Mouse (Mus musculus) urinary bladder, postnatal 14 days (tissue): Measurements from ENCODE around the gene Csrnp2.

Source experiments
- DNase-seq: peaks from one replicate; pipeline ENCODE4 v3.0.0; 2021; ENCODE audit warnings: low spot score

Csrnp2 gene

GRCm38 (mm10) chr15:100473926-100474503 is 21.3 kb downstream of the Csrnp2 start:
- no peak for DNase-seq

- DNase-seq: no peak
Observed at GRCm38 (mm10) chr15:100470037-100470436, 25.3 kb downstream of the Csrnp2 start.

- DNase-seq: no peak
Observed at GRCm38 (mm10) chr15:100469189-100469545, 26.1 kb downstream of the Csrnp2 start.

DNA sequence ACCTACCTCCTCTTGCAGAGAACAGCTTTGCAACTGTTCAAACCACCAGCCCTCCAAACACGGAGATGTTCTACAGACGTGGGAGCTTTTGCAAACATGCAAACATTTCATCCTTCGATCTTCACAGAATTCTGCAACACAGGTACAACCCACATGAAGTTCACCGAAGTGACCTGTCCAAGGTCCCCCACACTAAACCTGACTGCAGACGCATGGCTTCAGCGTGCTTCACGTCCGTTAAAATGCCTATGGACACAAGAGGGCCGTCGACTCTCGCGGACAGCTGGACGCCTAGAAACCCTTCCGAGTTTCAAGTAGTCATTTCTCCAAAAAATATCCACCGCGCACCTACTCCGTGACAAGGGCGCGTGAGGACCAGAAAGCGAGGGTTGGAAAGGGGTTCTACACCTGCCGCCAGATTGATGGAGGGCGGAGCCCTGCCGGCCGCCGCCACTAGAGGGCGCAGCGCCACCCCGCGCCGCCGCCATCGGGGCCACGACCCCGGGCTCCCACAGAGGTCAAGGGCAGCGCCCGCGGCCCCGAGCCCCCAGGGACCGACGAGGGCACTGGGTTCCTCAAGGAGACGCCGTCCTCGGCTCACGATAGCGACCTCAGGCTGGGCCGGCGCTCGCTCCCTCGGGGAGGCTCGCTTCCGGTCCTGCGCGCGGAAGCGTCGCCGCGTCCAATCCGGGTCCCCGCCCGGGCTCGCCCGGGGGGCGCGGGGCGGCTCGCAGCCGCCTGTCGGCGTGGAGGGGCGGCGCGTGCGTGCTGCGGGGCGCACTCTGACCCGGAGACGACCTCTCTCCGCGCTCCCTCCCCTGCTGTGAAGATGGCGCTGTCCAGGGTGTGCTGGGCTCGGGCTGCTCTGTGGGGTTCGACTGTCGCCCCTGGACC is 26.7 kb downstream of the Csrnp2 start, which contains the start of gene Letmd1:
Letmd1 (plus strand) TSS at position 729 of the 894 bp plus-strand sequence.
- DNase-seq: peak; percentile 84

- DNase-seq: no peak
Observed at GRCm38 (mm10) chr15:100467738-100468137, 27.6 kb downstream of the Csrnp2 start.

- no peak for DNase-seq
Observed at GRCm38 (mm10) chr15:100465432-100465831, 29.9 kb downstream of the Csrnp2 start.

DNA sequence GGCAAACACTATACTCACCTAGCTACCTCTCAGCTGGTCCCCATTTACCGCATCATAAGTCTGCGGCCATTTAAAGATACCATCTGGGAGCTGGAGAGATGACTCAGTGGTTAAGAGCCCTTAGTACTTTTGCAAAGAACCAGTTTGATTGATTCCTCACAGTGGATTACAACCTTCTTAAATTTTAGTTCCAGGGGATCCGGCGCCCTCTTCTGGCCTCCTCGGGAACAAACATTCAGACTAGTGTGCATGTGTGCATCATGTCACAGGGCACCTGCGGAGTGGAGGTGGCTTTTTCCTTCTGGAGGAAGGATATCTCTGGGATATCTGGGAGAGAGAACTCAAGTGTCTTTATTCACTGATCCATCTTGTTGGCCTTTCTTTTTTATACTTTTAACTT is 31.6 kb downstream of the Csrnp2 start:
- DNase-seq: peak; percentile 71

- DNase-seq: no peak
Observed at GRCm38 (mm10) chr15:100462086-100462485, 33.2 kb downstream of the Csrnp2 start.

GRCm38 (mm10) chr15:100461646-100462045 is 33.6 kb downstream of the Csrnp2 start:
- no peak for DNase-seq

DNA sequence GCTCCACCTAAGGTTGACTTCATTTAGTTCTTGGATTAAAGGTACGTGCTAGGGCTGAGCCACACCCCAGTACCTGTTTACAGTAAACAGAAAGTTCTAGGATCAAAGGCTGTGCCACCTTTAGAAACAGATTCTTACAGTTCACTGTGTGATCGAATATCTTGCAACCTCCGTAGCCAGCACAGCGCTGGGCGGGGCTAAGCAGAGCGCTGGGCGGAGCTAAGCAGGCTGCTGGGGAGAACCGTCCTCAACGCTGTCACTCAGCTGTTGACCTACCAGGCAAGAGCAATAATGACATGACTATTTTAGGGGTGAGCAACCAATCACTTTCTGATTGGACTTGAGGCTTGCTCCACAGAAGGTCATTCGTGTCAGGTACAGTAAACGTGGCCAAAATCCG is 34.3 kb downstream of the Csrnp2 start:
- DNase-seq: peak; percentile 33

DNA sequence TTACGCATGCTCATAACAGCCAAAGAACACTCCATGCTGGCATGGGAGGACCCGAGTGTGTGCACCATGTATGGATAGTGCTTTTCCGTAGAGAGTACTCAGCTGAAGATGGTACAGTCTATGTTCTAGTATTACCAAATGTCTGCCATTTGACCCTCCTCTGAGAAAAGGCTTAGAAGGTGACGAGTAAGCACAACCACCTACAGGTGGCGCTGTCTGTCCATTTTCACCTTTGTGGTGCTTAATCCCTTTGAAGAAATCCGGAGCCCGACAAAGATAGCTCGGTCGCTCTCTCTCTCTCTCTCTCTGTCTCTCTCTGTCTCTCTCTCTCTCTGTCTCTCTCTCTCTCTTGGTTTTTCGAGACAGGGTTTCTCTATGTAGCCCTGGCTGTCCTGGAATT is 37.2 kb downstream of the Csrnp2 start:
- peak; percentile 70 for DNase-seq

GRCm38 (mm10) chr15:100457340-100457739 is 37.9 kb downstream of the Csrnp2 start:
- peak; percentile 72 for DNase-seq

GRCm38 (mm10) chr15:100456356-100456991 is 38.8 kb downstream of the Csrnp2 start:
- no peak for DNase-seq

- DNase-seq: no peak
Observed at GRCm38 (mm10) chr15:100452486-100452885, 42.8 kb downstream of the Csrnp2 start.

DNA sequence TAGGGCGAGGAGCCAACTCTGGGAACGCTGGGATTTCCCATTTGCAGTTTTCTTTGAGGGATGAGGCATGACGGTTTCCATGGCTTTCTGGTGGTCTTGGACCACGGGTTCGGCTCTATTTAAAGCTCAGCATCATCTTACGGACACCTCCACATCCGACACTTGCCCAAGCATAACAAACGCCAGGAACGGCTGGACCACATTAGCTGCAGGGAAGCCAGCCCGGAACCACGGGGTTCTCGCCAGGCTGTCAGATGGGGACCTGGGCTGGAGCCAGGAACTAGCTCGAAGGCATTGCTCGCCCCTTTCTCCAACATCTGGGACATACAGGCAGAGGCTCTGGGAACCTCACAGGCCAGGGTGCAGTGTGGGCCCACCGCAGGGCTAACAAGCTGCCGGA is 44.0 kb downstream of the Csrnp2 start:
- DNase-seq: peak; percentile 32

DNA sequence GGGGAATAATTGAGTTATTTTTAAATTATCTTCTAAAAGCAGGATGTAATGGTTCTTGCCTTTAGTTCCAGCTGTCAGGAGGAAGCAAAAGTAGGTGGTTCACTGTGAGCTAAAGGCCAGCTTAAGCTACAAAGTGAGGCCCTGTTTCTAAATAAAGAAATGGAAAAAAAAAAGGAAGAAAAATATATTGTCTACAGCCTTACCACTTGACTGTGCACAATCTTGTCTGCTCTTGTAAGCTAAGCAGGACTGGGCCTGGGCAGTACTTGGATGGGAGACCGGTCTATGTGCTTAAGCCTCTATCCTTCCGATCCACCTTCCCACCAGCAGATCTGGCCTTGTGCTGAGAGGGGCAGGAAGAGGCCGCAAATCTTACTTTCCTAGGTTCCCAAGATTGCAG is 45.8 kb downstream of the Csrnp2 start:
- DNase-seq: no peak

DNA sequence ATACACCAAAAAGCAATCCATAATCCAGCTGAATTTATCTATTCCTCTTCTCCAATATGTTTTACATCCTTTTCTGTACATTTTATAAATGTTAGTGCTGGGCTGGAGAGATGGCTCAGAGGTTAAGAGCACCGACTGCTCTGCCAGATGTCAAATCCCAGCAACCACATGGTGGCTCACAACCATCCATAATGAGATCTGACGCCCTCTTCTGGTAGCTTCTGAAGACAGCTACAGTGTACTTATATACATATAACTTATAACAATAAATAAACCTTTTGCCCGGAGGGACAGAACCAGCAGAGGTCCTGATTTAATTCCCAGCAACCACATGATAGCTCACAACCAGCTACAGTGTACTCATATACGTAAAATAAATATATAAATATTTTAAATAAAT is 46.7 kb downstream of the Csrnp2 start:
- no peak for DNase-seq

DNA sequence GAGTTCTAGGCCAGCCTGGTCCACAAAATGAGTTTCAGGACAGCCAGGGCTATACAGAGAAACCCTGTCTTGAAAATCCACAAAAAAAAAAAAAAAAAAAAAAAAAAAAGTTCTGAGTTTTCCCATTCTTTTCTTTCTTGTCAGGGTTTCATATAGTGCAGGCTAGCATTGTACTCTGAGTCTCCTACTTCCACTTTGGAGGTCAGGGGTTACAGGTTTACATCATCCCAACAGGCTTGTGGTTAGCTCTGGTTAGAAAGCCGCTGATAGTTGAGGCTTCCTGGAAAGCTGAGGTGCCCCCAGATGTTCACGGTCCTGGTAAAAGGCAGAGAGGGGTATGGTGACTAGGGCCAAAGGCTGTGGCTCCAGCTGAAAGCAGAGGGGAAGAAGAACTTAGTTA is 48.4 kb downstream of the Csrnp2 start:
- DNase-seq: no peak

- DNase-seq: peak; percentile 88
Observed at GRCm38 (mm10) chr15:100443126-100443922, 52.0 kb downstream of the Csrnp2 start.

DNA sequence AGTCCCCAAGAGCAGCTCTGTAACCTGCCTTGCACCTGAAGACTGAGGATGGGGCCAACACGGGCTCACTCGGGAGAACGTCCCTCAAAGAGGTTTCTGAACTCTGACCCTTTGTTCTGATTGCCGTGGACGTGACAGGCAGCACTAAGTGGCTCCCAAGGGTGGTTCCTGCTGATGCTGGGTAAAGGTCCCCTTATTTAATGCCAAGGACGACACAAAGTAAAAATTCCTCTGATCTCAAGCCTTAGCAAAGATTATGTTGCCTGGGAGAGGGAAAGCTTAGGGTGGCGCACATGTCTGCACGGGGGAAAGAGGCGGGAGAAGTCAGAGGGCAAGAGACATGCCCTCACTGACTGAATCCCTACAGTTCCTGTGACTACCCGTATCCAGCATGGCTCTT is 58.8 kb downstream of the Csrnp2 start:
- no peak for DNase-seq

DNA sequence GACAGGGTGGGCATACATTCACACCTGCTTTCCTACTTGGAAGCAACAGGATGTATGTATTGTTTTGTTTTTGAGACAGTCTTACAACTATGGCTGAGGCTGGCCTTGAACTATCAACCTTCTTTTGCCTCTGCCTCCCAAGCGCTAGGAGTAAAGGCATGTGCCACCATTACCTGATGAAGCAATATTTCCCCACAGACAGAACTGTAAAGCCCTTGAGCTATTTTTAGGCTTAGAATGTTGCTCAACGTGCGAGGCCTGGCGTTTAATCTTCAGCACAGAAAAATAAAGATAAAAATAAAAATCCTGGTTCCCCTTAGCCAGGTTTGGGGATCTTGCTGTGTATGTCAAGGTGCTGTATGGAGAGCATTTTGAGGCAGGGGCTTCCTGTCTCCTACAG is 59.2 kb downstream of the Csrnp2 start:
- DNase-seq: no peak

- DNase-seq: no peak
Observed at GRCm38 (mm10) chr15:100433234-100433633, 62.1 kb downstream of the Csrnp2 start.
